Mouse (Mus musculus) thymus, postnatal 0 days (tissue): ENCODE data around the gene Pttg1. TPM values are rescaled to one million over a fixed set of nuclear protein-coding genes. Genes with fewer than 3 reads are reported as not detected.

ENCODE experiments used
- DNase-seq: peaks from one replicate; pipeline ENCODE4 v3.0.0-alpha.2; 2015; ENCODE audit warnings: low spot score
- polyA plus RNA-seq: library from polyadenylated mRNA; unstranded; fragments of >200 nt; fragmentation: Nextera tagmentation; extraction: Ambion mirVana; gene quantifications from 2 replicates; pipeline ENCODE4 v1.2.1, GENCODE M21; 2015

Gene Pttg1
- polyA plus RNA-seq, 1 experiment from 2014 or later: 114 TPM

DNA sequence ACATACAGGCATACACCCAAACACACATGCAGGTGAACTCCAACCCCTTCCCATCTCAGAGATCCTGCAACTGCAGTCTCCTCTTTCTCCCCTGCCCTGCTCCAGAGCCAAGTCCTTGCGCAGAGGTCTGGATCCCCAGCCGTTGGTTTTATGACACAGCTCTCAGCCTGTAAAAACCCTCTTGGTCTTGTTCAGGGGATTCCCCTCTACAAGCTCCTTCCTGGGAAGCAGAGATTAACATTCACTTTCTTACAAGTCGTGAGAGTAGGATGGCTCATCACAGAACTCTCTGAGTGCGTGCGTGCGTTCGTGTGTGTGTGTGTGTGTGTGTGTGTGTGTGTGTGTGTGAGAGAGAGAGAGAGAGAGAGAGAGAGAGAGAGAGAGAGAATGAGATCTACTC, 15.8 kb downstream of the Pttg1 start:
- DNase-seq: no peak

DNA sequence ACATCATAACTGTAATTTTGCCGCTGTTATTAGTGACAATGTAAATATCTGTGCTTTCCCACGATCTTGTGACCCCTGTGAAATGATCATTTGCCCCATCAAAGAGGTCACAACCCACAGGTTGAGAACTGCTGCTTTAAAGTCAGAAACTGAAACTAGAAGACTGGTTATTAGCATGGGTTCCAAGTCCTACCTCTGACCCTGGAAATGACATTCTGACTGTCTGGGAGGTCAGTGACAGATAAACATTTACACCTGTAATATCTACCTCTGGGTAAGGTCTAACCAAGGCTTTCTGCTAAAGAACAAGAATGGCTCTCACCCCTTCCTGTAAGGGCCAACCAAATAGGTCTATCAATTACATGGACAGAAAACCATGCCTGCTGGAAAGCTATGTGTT, 17.2 kb downstream of the Pttg1 start:
- DNase-seq: no peak

GRCm38 (mm10) chr11:43404150-43404807, 21.8 kb downstream of the Pttg1 start:
- no peak for DNase-seq

DNA sequence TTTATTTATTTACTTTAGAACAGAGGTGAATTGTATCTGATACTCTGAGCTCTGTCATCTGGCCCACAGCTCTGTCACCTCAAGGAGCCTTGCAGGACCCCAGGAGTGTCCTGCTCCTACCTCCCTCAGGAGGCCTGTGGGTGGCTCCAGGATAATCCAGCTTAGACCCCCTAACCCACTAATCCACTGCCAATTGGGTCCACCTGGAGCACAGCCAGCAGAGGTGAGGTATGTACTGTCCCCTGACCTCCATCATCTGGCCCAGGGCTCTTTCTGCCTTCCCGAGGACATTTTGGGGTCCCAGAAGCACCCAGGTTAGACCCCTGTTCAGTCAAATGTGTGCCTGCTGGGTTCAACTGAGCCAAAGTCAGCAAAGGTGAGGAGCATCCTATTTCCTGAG, 25.9 kb downstream of the Pttg1 start:
- no peak for DNase-seq

DNA sequence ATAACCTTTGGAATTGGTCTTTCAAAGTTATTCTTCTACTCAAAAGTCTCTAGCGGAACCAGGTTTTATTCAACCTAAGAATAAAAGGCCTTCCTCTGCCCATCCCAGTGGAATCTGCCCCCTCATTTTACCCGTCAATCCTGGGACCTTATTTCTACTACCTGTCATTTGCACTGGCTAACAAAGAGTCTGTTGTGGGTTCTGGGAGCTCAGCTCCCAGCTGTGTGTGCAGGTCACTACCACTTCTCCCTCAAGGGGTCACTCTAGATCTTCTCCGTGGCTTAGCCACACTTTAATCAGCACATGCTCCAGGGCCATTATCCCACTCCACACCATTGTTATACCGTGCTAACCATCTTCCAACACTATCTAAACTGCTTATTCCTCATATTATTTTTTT, 26.8 kb downstream of the Pttg1 start:
- no peak for DNase-seq

DNA sequence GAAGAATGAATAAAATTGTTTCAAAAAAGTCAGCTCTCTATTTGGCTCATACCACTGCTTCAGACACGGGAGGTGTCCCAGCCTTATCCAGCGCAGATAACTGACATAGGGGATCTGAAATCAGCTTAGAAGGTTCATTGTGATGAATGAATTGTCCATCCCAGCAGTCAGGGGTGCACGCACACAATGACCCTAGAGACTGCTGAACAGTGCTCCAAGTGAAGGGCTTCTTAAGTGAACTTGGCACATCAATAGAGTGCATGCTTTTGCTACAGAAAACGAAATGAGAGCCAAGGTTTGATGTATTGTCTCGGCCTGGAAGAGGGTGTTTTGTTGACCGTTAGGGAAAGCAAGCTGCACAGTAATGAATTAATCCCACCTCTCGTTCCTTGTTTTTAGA, 29.4 kb downstream of the Pttg1 start:
- DNase-seq: no peak

DNA sequence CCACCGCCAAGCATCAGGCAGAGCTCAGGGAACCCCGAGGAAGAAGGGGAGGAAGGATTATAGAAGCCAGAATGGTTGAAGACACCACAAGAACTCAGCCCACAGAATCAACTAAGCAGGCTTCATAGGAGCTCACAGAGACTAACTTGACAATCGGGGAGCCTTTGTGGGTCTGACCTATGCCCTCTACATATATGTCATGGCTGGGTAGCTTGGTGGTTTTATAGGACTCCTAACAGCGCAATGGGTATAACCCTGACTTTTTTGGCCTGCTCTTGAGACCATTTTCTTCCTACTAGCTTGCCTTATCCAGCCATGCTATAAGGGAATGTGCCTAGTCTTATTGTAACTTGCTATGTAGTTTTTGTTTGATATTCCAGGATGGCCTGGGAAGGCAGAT, 29.8 kb downstream of the Pttg1 start:
- DNase-seq: no peak

GRCm38 (mm10) chr11:43395073-43395948, 30.7 kb downstream of the Pttg1 start:
- no peak for DNase-seq

DNA sequence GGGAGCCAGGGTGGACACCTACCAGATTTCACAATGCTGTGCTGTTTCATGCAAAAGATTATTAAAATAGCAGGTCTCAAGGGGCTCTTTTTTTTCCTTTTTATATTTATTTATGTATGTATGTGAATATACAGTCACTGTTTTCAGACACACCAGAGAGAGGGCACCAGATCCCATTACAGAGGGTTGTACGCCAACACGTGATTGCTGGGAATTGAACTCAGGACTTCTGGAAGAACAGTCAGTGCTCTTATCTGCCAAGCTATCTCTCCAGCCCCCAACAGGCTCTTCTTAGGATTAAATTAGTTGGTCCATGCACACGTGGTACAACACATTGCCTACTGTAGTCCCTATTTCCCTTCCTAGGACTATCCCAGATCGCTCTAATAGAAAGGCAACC, 32.7 kb downstream of the Pttg1 start:
- no peak for DNase-seq

DNA sequence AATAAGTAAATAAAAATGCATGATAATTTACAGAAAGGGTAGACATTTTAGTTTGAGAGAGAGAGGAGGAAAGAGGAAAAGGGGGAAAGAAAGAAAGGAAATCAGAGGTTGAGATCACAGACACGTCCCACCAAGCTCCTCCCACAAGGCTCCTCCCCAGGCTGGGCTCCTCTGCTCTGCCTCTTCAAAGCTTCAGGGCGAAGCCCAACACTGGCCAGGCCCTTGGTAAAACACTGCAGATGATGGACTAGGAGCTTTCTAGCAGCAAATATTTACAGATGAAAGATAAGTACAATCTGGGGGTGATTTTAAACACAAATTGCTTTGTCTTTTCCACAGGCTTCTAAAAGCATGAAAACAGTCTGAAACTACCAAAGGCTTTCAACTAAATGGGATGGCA, 33.3 kb downstream of the Pttg1 start:
- no peak for DNase-seq

GRCm38 (mm10) chr11:43389118-43389517, 36.9 kb downstream of the Pttg1 start:
- no peak for DNase-seq

DNA sequence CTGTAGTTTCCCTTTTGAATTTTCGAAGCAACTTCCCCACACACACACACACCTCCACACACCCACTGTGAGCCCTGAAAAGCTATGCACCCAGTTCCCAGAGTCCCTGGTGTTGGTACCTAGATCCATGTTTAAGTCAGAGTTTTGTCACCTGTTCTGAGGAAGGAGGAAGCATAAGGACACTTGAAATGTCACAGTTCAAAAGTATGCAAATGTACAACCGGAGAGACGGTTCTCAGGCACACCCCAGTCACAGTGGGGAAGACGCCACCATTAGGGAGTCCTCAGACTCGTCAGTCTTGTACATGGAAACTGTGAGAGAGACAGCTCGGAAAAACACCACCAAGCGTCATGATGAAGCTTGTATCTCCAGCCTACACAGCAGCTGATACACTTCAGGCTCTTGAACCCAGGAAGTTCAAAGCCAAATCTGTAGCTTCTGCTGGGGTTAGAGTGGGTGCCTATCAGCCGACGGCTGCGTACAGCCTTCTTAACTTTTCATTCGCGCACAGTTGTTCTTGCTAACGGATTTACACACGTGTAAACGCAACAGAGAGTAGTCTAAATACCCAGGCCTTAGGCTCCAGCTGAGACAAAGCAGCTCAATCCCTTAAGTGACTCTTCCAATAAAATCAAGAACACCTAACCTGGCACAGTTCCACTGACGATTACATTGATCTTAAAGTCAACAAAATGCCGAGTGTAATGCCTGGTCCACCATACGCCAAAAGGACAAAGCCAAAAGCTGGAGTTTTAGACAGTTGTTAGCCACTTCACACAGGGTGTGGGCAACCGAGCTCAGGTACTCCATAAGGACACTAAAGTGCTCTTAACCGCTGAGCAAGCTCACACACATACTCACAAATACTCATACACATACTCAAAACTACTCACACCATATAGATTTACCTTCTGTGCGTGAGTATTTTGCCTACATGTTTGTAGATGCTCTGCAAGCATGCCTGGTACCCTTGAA, 37.6 kb downstream of the Pttg1 start:
- DNase-seq: no peak

- no peak for DNase-seq
Measured at GRCm38 (mm10) chr11:43387004-43387880, 38.8 kb downstream of the Pttg1 start.

GRCm38 (mm10) chr11:43385716-43386115, 40.3 kb downstream of the Pttg1 start:
- DNase-seq: no peak

- DNase-seq: no peak
Measured at GRCm38 (mm10) chr11:43385055-43385649, 40.9 kb downstream of the Pttg1 start.

DNA sequence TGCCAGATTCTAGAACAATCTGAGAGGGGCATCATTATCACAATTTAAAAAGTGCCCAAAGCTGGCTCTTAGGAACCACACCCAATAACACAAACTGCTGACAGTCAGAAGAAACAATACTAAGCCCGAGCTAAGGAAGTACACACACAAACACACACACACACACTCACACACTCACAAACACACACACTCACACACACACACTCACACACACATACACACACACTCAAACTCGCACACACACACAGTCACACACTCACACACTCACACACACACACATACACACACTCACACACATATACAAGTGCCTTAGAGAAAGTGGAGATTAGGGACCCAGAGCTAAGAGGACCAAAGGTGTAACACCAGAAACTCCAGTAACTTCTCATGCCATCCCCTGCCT, 42.5 kb downstream of the Pttg1 start:
- DNase-seq: no peak

GRCm38 (mm10) chr11:43380901-43381300, 45.1 kb downstream of the Pttg1 start:
- DNase-seq: no peak

GRCm38 (mm10) chr11:43379911-43380485, 46.1 kb downstream of the Pttg1 start:
- DNase-seq: no peak

- DNase-seq: no peak
Measured at GRCm38 (mm10) chr11:43379488-43379887, 46.6 kb downstream of the Pttg1 start.
